Mouse (Mus musculus) MEL (cell line): Measurements from ENCODE around the gene Cops4. TPM values are rescaled to one million over a fixed set of nuclear protein-coding genes. Genes with fewer than 3 reads are reported as not detected.

Experiments used
- DNase-seq: peaks from one replicate; pipeline ENCODE4 v3.0.0; 2011; ENCODE audit warnings: low read depth, low spot score
- H3K27ac ChIP-seq: 2 replicates; pipeline ENCODE4 v1.5.1; 2012; ENCODE audit warnings: low read depth, mild to moderate bottlenecking, control low read depth, low read length, moderate library complexity; ENCODE audit not compliant: control insufficient read depth
- H3K27me3 ChIP-seq, 2 experiments: fragments of 150-350 bp in 1 of 2; sonication (generic) in 1 of 2; 2 replicates each; pipeline ENCODE4 v1.6.1; 2012; ENCODE audit warnings: low read length in 2 of 2, mild to moderate bottlenecking in 2 of 2, improper control_type of control experiment in 1 of 2, moderate library complexity in 1 of 2; ENCODE audit not compliant: insufficient read depth in 2 of 2, control insufficient read depth in 1 of 2
- H3K36me3 ChIP-seq, 2 experiments: 2 replicates each; pipeline ENCODE4 v1.6.1; 2012 to 2014; ENCODE audit warnings: low read length in 2 of 2, improper control_type of control experiment in 1 of 2, inconsistent platforms in 1 of 2, mild to moderate bottlenecking in 1 of 2; ENCODE audit not compliant: insufficient read depth in 2 of 2, control insufficient read depth in 1 of 2
- H3K4me1 ChIP-seq, 2 experiments: fragments of 150-350 bp in 1 of 2; sonication (generic) in 1 of 2; 2 replicates each; pipeline ENCODE4 v1.6.1; 2012; ENCODE audit warnings: low read length in 2 of 2, improper control_type of control experiment in 1 of 2, mild to moderate bottlenecking in 1 of 2; ENCODE audit not compliant: insufficient read depth in 2 of 2, control insufficient read depth in 1 of 2
- H3K4me3 ChIP-seq, 2 experiments: fragments of 150-350 bp in 1 of 2; sonication (generic) in 1 of 2; 2 replicates each; pipeline ENCODE4 v1.5.1; 2012; ENCODE audit warnings: low read depth in 2 of 2, low read length in 2 of 2, mild to moderate bottlenecking in 2 of 2, moderate library complexity in 2 of 2, control low read depth in 1 of 2, improper control_type of control experiment in 1 of 2; ENCODE audit not compliant: control insufficient read depth in 1 of 2, insufficient read depth in 1 of 2
- H3K79me2 ChIP-seq: 2 replicates; pipeline ENCODE4 v1.6.1; 2012; ENCODE audit warnings: mild to moderate bottlenecking, low read length, moderate library complexity; ENCODE audit not compliant: control insufficient read depth, poor library complexity, insufficient read depth
- H3K9ac ChIP-seq: 2 replicates; pipeline ENCODE4 v1.6.1; 2012; ENCODE audit warnings: low read depth, mild to moderate bottlenecking, control low read depth, low read length, moderate library complexity; ENCODE audit not compliant: control insufficient read depth, poor library complexity, severe bottlenecking
- H3K9me3 ChIP-seq: fragments of 150-350 bp; sonication (generic); replicated peaks from 2 replicates; pipeline ENCODE4 v1.6.1; 2012; ENCODE audit warnings: mild to moderate bottlenecking, low read length, improper control_type of control experiment, moderate library complexity; ENCODE audit not compliant: insufficient read depth
- BHLHE40 ChIP-seq: IDR thresholded peaks from 2 replicates; pipeline ENCODE4 v1.6.1; 2012; ENCODE audit warnings: low read depth, mild to moderate bottlenecking, inconsistent platforms, low read length, improper control_type of control experiment, borderline replicate concordance
- CHD1 ChIP-seq: IDR thresholded peaks from 2 replicates; pipeline ENCODE4 v1.6.1; 2012; ENCODE audit warnings: low read depth, mild to moderate bottlenecking, inconsistent platforms, low read length, improper control_type of control experiment
- CHD2 ChIP-seq: IDR thresholded peaks from 2 replicates; pipeline ENCODE4 v1.6.1; 2011; ENCODE audit warnings: low read length, improper control_type of control experiment
- CTCF ChIP-seq, 3 experiments: IDR thresholded peaks in 2 of 3; conservative IDR thresholded peaks in 1 of 3; 2 replicates each; pipeline ENCODE4 v1.5.1; 2011 to 2012; ENCODE audit warnings: low read length in 3 of 3, low read depth in 2 of 3, mild to moderate bottlenecking in 2 of 3, improper control_type of control experiment in 1 of 3, inconsistent platforms in 1 of 3, mixed read lengths in 1 of 3, moderate library complexity in 1 of 3; ENCODE audit not compliant: control insufficient read depth in 1 of 3, insufficient read depth in 1 of 3, poor library complexity in 1 of 3, severe bottlenecking in 1 of 3
- E2F4 ChIP-seq: IDR thresholded peaks from 2 replicates; pipeline ENCODE4 v1.6.1; 2011; ENCODE audit warnings: low read depth, low read length, improper control_type of control experiment, borderline replicate concordance
- ELF1 ChIP-seq: IDR thresholded peaks from 2 replicates; pipeline ENCODE4 v1.6.1; 2014; ENCODE audit warnings: low read depth, mild to moderate bottlenecking, inconsistent platforms, low read length, improper control_type of control experiment, moderate library complexity
- EP300 ChIP-seq, 2 experiments: IDR thresholded peaks; 2 replicates each; pipeline ENCODE4 v1.6.1; 2011; ENCODE audit warnings: improper control_type of control experiment in 2 of 2, low read length in 2 of 2, low read depth in 1 of 2, mild to moderate bottlenecking in 1 of 2
- ETS1 ChIP-seq: IDR thresholded peaks from 2 replicates; pipeline ENCODE4 v1.6.1; 2012; ENCODE audit warnings: low read depth, mild to moderate bottlenecking, inconsistent platforms, low read length, improper control_type of control experiment, moderate library complexity
- GABPA ChIP-seq: IDR thresholded peaks from 2 replicates; pipeline ENCODE4 v1.6.1; 2012; ENCODE audit warnings: low read depth, mild to moderate bottlenecking, inconsistent platforms, low read length, improper control_type of control experiment, moderate library complexity
- GATA1 ChIP-seq: IDR thresholded peaks from 2 replicates; pipeline ENCODE4 v1.6.1; 2011; ENCODE audit warnings: low read depth, low read length, improper control_type of control experiment
- HCFC1 ChIP-seq: IDR thresholded peaks from 2 replicates; pipeline ENCODE4 v1.6.1; 2012; ENCODE audit warnings: low read depth, mild to moderate bottlenecking, inconsistent platforms, low read length, improper control_type of control experiment, moderate library complexity
- JUND ChIP-seq: IDR thresholded peaks from 2 replicates; pipeline ENCODE4 v1.6.1; 2011; ENCODE audit warnings: low read depth, mild to moderate bottlenecking, improper control_type of control experiment, low read length
- MAFK ChIP-seq: IDR thresholded peaks from 2 replicates; pipeline ENCODE4 v1.6.1; 2011; ENCODE audit warnings: low read depth, mild to moderate bottlenecking, low read length, improper control_type of control experiment, borderline replicate concordance
- MAX ChIP-seq: IDR thresholded peaks from 2 replicates; pipeline ENCODE4 v1.6.1; 2011; ENCODE audit warnings: low read length, improper control_type of control experiment
- MEF2A ChIP-seq: IDR thresholded peaks from 2 replicates; pipeline ENCODE4 v1.6.1; 2014; ENCODE audit warnings: low read depth, mild to moderate bottlenecking, inconsistent platforms, low read length, improper control_type of control experiment; ENCODE audit not compliant: poor library complexity, insufficient replicate concordance, severe bottlenecking; ENCODE audit errors: extremely low read depth
- MXI1 ChIP-seq: IDR thresholded peaks from 2 replicates; pipeline ENCODE4 v1.6.1; 2011; ENCODE audit warnings: mild to moderate bottlenecking, low read depth, low read length, improper control_type of control experiment
- MYC ChIP-seq: IDR thresholded peaks from 2 replicates; pipeline ENCODE4 v1.6.1; 2011; ENCODE audit warnings: low read depth, mild to moderate bottlenecking, low read length, improper control_type of control experiment, moderate library complexity
- NELFE ChIP-seq: IDR thresholded peaks from 2 replicates; pipeline ENCODE4 v1.6.1; 2011; ENCODE audit warnings: low read depth, low read length, improper control_type of control experiment
- NRF1 ChIP-seq: IDR thresholded peaks from 2 replicates; pipeline ENCODE4 v1.6.1; 2014; ENCODE audit warnings: low read depth, mild to moderate bottlenecking, inconsistent platforms, low read length, improper control_type of control experiment, moderate library complexity; ENCODE audit not compliant: poor library complexity, insufficient read depth, severe bottlenecking
- POLR2A ChIP-seq, 2 experiments: IDR thresholded peaks; 2 replicates each; pipeline ENCODE4 v1.6.1; 2011 to 2012; ENCODE audit warnings: low read length in 2 of 2, mild to moderate bottlenecking in 2 of 2, control low read depth in 1 of 2, improper control_type of control experiment in 1 of 2, low read depth in 1 of 2, moderate library complexity in 1 of 2; ENCODE audit not compliant: control insufficient read depth in 1 of 2, insufficient read depth in 1 of 2, poor library complexity in 1 of 2
- RAD21 ChIP-seq: IDR thresholded peaks from 2 replicates; pipeline ENCODE4 v1.6.1; 2011; ENCODE audit warnings: mild to moderate bottlenecking, low read depth, low read length, improper control_type of control experiment
- RCOR1 ChIP-seq: IDR thresholded peaks from 2 replicates; pipeline ENCODE4 v1.6.1; 2012; ENCODE audit warnings: low read depth, mild to moderate bottlenecking, inconsistent platforms, low read length, improper control_type of control experiment
- SIN3A ChIP-seq: IDR thresholded peaks from 2 replicates; pipeline ENCODE4 v1.6.1; 2012; ENCODE audit warnings: low read length, improper control_type of control experiment, inconsistent platforms
- TAL1 ChIP-seq: IDR thresholded peaks from 2 replicates; pipeline ENCODE4 v1.6.1; 2012; ENCODE audit warnings: mild to moderate bottlenecking, inconsistent platforms, low read length, moderate library complexity, mixed read lengths
- TBP ChIP-seq: IDR thresholded peaks from 2 replicates; pipeline ENCODE4 v1.8.0; 2011; ENCODE audit warnings: low read depth, low read length, improper control_type of control experiment
- TCF12 ChIP-seq: IDR thresholded peaks from 2 replicates; pipeline ENCODE4 v1.6.1; 2014; ENCODE audit warnings: low read depth, mild to moderate bottlenecking, inconsistent platforms, low read length, improper control_type of control experiment, moderate library complexity
- USF1 ChIP-seq: IDR thresholded peaks from 2 replicates; pipeline ENCODE4 v1.6.1; 2014; ENCODE audit warnings: low read depth, mild to moderate bottlenecking, inconsistent platforms, low read length, improper control_type of control experiment, moderate library complexity
- USF2 ChIP-seq, 2 experiments: IDR thresholded peaks; 2 replicates each; pipeline ENCODE4 v1.6.1; 2011 to 2012; ENCODE audit warnings: improper control_type of control experiment in 2 of 2, low read length in 2 of 2, borderline replicate concordance in 1 of 2, inconsistent platforms in 1 of 2, low read depth in 1 of 2, mild to moderate bottlenecking in 1 of 2; ENCODE audit not compliant: insufficient read depth in 1 of 2
- ZC3H11A ChIP-seq: IDR thresholded peaks from 2 replicates; pipeline ENCODE4 v1.6.1; 2012; ENCODE audit warnings: low read depth, mild to moderate bottlenecking, inconsistent platforms, low read length, improper control_type of control experiment
- ZKSCAN1 ChIP-seq: IDR thresholded peaks from 2 replicates; pipeline ENCODE4 v1.6.1; 2012; ENCODE audit warnings: low read depth, mild to moderate bottlenecking, inconsistent platforms, low read length, improper control_type of control experiment, moderate library complexity
- ZMIZ1 ChIP-seq: IDR thresholded peaks from 2 replicates; pipeline ENCODE4 v1.6.1; 2012; ENCODE audit warnings: low read depth, mild to moderate bottlenecking, inconsistent platforms, low read length, improper control_type of control experiment, moderate library complexity
- ZNF384 ChIP-seq: IDR thresholded peaks from 2 replicates; pipeline ENCODE4 v1.6.1; 2012; ENCODE audit warnings: low read depth, mild to moderate bottlenecking, inconsistent platforms, low read length, improper control_type of control experiment
- polyA plus RNA-seq, 2 experiments: library from polyadenylated mRNA; stranded (reverse) in 1 of 2; unstranded in 1 of 2; fragments of >175 nt in 1 of 2; fragments of >200 nt in 1 of 2; gene quantifications; 2 replicates each; pipeline versions ENCODE4 v1.2.1 to v1.2.4; 2012; ENCODE audit warnings: low replicate concordance in 2 of 2, low read depth in 1 of 2; ENCODE audit not compliant: insufficient read length in 2 of 2, insufficient read depth in 1 of 2, missing spikeins in 1 of 2
- total RNA-seq: library from RNA; depleted of rRNA; stranded (reverse); fragments of 300-350 nt; gene quantifications from 2 replicates; pipeline ENCODE4 v1.2.3, GENCODE M21; 2012

Gene Cops4
- total and polyA plus RNA-seq, 3 experiments, result 112 to 626 (median 142) TPM

- peak overlapping the region; percentile 68 to 99 for H3K4me3 ChIP-seq
Measured at GRCm38 (mm10) chr5:100498436-100499180, 19.5 kb upstream of the Cops4 start.

GRCm38 (mm10) chr5:100499243-100499642 lies 18.9 kb upstream of the Cops4 start:
- peaks cover 45% of the 10 kb centered on the region for H3K79me2 ChIP-seq
- H3K9ac ChIP-seq, result peak overlapping the region; percentile 72
- peak overlapping the region; percentile 68 for H3K27ac ChIP-seq
- peak overlapping the region; percentile 68 to 99 for H3K4me3 ChIP-seq
- H3K4me1 ChIP-seq, result peaks cover 4 to 8% of the 10 kb centered on the region in 2 experiments; a peak in 3 of 4 replicates
- H3K27me3 ChIP-seq, result no peaks in the 10 kb centered on the region
- H3K36me3 ChIP-seq, result peaks cover 0 to 21% of the 10 kb centered on the region in 2 experiments; a peak in 2 of 4 replicates
- TF ChIP-seq GATA1 (0 out of 2 replicates have a peak, but pooled peaks have one; percentile 41), SIN3A (peak; percentile 74; the same call in 1 of the 2 replicates), ETS1 (peak; percentile 46), BHLHE40 (no peak), ZC3H11A (no peak), RAD21 (no peak), EP300 (IDR thresholded peaks at IDR 0.05; ENCODE audit: low read depth in 1 of 2, low read length in 2 of 2) (peak in 1 of 2 experiments; percentile 39; a peak in 2 of 4 replicates), ZNF384 (peak; percentile 58), MAX (no peak), TCF12 (0 out of 2 replicates have a peak, but pooled peaks have one; percentile 15), MAFK (no peak), USF1 (no peak), CHD1 (0 out of 2 replicates have a peak, but pooled peaks have one; percentile 31), HCFC1 (0 out of 2 replicates have a peak, but pooled peaks have one; percentile 20), MXI1 (peak; percentile 70; the same call in 1 of the 2 replicates)
- no peaks in the 10 kb centered on the region for H3K9me3 ChIP-seq
- DNase-seq, result peak; percentile 77

More at GRCm38 (mm10) chr5:100498436-100499180, 19.5 kb upstream of the Cops4 start:
- DNase-seq, result peak; percentile 87
- TF ChIP-seq MEF2A (no peak), NELFE (peak; percentile 37; the same call in 1 of the 2 replicates), POLR2A (IDR thresholded peaks at IDR 0.05; ENCODE audit: control insufficient read depth in 1 of 2, insufficient read depth in 1 of 2, low read depth in 1 of 2, low read length in 2 of 2, poor library complexity in 1 of 2) (peak; percentile 39 to 51; a peak in 1 of 4 replicates), TAL1 (no peak), HCFC1 (peak; percentile 45; the same call in 1 of the 2 replicates), ZMIZ1 (no peak), MAX (no peak), SIN3A (peak; percentile 53; the same call in 1 of the 2 replicates), CTCF (IDR thresholded peaks at IDR 0.05 in 2 of 3, conservative IDR thresholded peaks at IDR 0.05 in 1 of 3; ENCODE audit: control insufficient read depth in 1 of 3, insufficient read depth in 1 of 3, low read depth in 2 of 3, low read length in 3 of 3, poor library complexity in 1 of 3, severe bottlenecking in 1 of 3) (no peak), BHLHE40 (no peak), JUND (no peak), ZKSCAN1 (no peak), RCOR1 (no peak), MYC (no peak), GABPA (no peak), CHD2 (no peak), MXI1 (peak; percentile 84), USF2 (IDR thresholded peaks at IDR 0.05; ENCODE audit: borderline replicate concordance in 1 of 2, insufficient read depth in 1 of 2, low read depth in 1 of 2, low read length in 2 of 2) (no peak), ELF1 (no peak), MAFK (no peak), NRF1 (no peak), TBP (no peak), E2F4 (no peak)
- Histone ChIP-seq H3K9ac (peak overlapping the region; percentile 72), H3K27ac (peak overlapping the region; percentile 68), H3K27me3 (no peaks in the 10 kb centered on the region), H3K4me1 (peaks cover 4 to 8% of the 10 kb centered on the region in 2 experiments; a peak in 3 of 4 replicates), H3K36me3 (peaks cover 0 to 21% of the 10 kb centered on the region in 2 experiments; a peak in 2 of 4 replicates), H3K79me2 (peaks cover 46% of the 10 kb centered on the region), H3K9me3 (no peaks in the 10 kb centered on the region)
